Mouse (Mus musculus) CH12.LX (cell line): ENCODE measurements around the gene Coa7.

Experiments
- CHD1 ChIP-seq: IDR thresholded peaks from 2 replicates; pipeline ENCODE4 v1.6.1; 2012; ENCODE audit warnings: low read depth, low read length, improper control_type of control experiment, inconsistent platforms
- ELF1 ChIP-seq: IDR thresholded peaks from 2 replicates; pipeline ENCODE4 v1.6.1; 2014; ENCODE audit warnings: low read depth, mild to moderate bottlenecking, inconsistent platforms, low read length, improper control_type of control experiment
- EP300 ChIP-seq: IDR thresholded peaks from 2 replicates; pipeline ENCODE4 v1.6.1; 2011; ENCODE audit warnings: low read length, improper control_type of control experiment
- HCFC1 ChIP-seq: IDR thresholded peaks from 2 replicates; pipeline ENCODE4 v1.6.1; 2012; ENCODE audit warnings: low read depth, mild to moderate bottlenecking, inconsistent platforms, low read length, improper control_type of control experiment
- NRF1 ChIP-seq: IDR thresholded peaks from 2 replicates; pipeline ENCODE4 v1.6.1; 2014; ENCODE audit warnings: low read depth, mild to moderate bottlenecking, inconsistent platforms, low read length, improper control_type of control experiment, moderate library complexity
- POLR2A ChIP-seq: IDR thresholded peaks from 2 replicates; pipeline ENCODE4 v1.6.1; 2011; ENCODE audit warnings: low read depth, mild to moderate bottlenecking, improper control_type of control experiment, low read length

DNA sequence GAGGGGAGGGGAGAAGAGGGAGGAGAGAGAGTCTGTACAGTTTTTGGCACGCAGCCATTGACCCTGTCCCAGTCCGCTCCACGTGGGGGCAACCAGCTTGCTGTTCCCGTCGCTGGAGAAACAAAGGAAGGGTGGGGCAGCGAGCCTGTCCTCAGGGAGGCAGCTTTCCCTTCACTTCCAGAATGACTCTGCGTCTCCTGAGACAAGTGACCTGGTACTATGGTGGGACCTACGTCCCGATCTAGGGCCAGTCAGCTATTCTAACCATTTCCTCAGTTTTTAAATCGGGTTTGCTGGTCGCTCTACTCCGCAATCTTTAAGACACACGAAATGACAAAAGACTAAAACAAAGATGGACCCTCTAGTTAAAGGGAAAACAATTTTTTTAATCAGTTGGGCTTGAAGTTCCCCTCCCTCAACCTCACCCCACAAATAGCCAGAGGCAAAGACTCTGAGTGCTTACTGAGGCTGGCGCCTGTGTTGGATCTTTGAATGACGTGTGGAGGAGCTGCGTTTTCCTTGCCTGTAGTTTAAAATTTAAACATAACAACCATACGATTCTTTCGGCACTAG lies 59.8 kb downstream of the Coa7 start:
- no peak for TF ChIP-seq ELF1
- no peak for TF ChIP-seq HCFC1
- TF ChIP-seq CHD1 = no peak
- no peak for TF ChIP-seq NRF1
- TF ChIP-seq EP300 = no peak
- TF ChIP-seq POLR2A = no peak
